Mouse (Mus musculus) ES-E14 (cell line): ENCODE data around the gene Nfasc.

Source experiments
- CHD2 ChIP-seq: IDR thresholded peaks from 2 replicates; pipeline ENCODE4 v1.6.1; 2014; ENCODE audit warnings: mild to moderate bottlenecking, low read depth, low read length, inconsistent platforms
- HCFC1 ChIP-seq: IDR thresholded peaks from 2 replicates; pipeline ENCODE4 v1.6.1; 2012; ENCODE audit warnings: low read length, inconsistent platforms, borderline replicate concordance; ENCODE audit not compliant: insufficient read depth
- MAFK ChIP-seq: IDR thresholded peaks from 2 replicates; pipeline ENCODE4 v1.6.1; 2014; ENCODE audit warnings: mild to moderate bottlenecking, low read depth, low read length, inconsistent platforms; ENCODE audit not compliant: insufficient read depth
- ZC3H11A ChIP-seq: IDR thresholded peaks from 2 replicates; pipeline ENCODE4 v1.6.1; 2012; ENCODE audit warnings: low read depth, mild to moderate bottlenecking, inconsistent platforms, low read length, borderline replicate concordance
- ZNF384 ChIP-seq: IDR thresholded peaks from 2 replicates; pipeline ENCODE4 v1.6.1; 2012; ENCODE audit warnings: low read depth, low read length, inconsistent platforms

DNA sequence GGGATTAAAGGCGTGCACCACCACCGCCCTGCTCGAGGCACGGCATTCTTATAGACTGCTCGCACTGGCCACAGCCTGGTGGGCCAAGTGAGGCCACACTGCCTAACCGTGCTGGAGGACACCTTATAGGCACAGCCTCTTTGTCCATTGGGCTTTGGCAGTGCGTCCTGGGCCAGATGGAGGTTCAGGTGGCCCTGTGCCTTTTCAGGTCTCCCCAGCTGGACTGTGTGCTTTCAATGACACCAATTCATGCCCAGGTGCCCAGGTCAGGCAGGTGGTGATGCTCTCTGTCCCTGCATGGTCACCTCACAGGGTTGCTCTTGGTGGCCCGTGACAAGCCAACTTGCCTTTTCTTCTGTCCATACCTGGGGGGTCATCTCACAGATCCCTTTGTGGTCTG, 164.8 kb downstream of the Nfasc start:
- TF ChIP-seq CHD2 (no peak), MAFK (no peak), ZC3H11A (no peak), HCFC1 (no peak), ZNF384 (no peak)
